Comparison of ENCODE assay signal across 26 mouse cellular contexts in the genomic region with DNA sequence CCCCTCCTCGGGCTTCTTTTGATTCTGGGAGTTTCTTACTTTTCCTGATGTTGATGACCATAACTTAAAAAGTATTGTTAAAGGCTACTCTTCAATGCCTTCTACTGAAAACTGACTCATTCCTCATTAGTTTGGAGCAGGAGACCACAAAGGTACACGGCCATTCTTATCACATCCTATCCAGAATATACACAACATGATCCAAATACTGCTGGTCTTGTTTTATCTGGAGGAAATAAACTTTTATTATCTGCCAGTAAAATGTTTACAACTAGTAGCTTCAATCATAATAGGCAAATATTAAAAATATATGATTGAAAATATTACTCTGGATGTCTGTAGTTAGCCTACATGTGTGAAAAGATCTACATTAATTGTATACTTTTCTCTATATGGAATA. TPM values are rescaled to one million over a fixed set of nuclear protein-coding genes. Genes with fewer than 3 reads are reported as not detected.
"Had no signal": no experiment of that assay in that cellular context is flagged by ENCODE, and none has a peak within 500 bp of the region (broad histone marks: within the 10 kb centered on the region; RNA-seq: fewer than 3 reads in every experiment).

No protein-coding gene starts in this region.

- DNase-seq: cerebellum, adult 9-10 months; cerebellum, adult 9-11 months; cerebellum, postnatal 10 days; cerebellum, postnatal 14 days; cerebellum, postnatal 25 days; cerebellum, postnatal 36 days; embryo, embryonic 11 days; forebrain, postnatal 0 days; gastrocnemius, adult 2 months; gastrocnemius, postnatal 10 days; gastrocnemius, postnatal 14 days; gastrocnemius, postnatal 25 days; gastrocnemius, postnatal 36 days; heart, adult 18-20 months; heart, adult 2 months had no signal

- H3K4me3 ChIP-seq: embryonic facial prominence, embryonic 10.5 days; embryonic facial prominence, embryonic 12.5 days; embryonic facial prominence, embryonic 13.5 days; embryonic facial prominence, embryonic 15.5 days; erythroblast, embryonic 14.5 days; forebrain, embryonic 10.5 days; forebrain, embryonic 12.5 days; forebrain, embryonic 13.5 days; forebrain, embryonic 15.5 days; gastrocnemius, adult 2 months; heart, adult 2 months had no signal

- H3K36me3 ChIP-seq: embryonic facial prominence, embryonic 10.5 days; embryonic facial prominence, embryonic 12.5 days; embryonic facial prominence, embryonic 13.5 days; embryonic facial prominence, embryonic 15.5 days; forebrain, embryonic 12.5 days; forebrain, embryonic 15.5 days had no signal

- H3K27me3 ChIP-seq: embryonic facial prominence, embryonic 12.5 days; embryonic facial prominence, embryonic 13.5 days; embryonic facial prominence, embryonic 15.5 days; forebrain, embryonic 12.5 days; forebrain, embryonic 13.5 days; forebrain, embryonic 15.5 days had no signal

- H3K4me1 ChIP-seq: embryonic facial prominence, embryonic 12.5 days; embryonic facial prominence, embryonic 15.5 days; forebrain, embryonic 10.5 days; forebrain, embryonic 12.5 days; forebrain, embryonic 13.5 days had no signal

- H3K9ac ChIP-seq: embryonic facial prominence, embryonic 12.5 days; embryonic facial prominence, embryonic 13.5 days; embryonic facial prominence, embryonic 15.5 days; forebrain, embryonic 12.5 days; forebrain, embryonic 13.5 days; forebrain, embryonic 15.5 days; forebrain, postnatal 0 days had no signal

- H3K9me3 ChIP-seq: embryonic facial prominence, embryonic 10.5 days; embryonic facial prominence, embryonic 12.5 days; embryonic facial prominence, embryonic 13.5 days; embryonic facial prominence, embryonic 15.5 days; forebrain, embryonic 10.5 days; forebrain, embryonic 12.5 days; forebrain, embryonic 13.5 days; forebrain, embryonic 15.5 days had no signal

- H3K27ac ChIP-seq: embryonic facial prominence, embryonic 10.5 days; embryonic facial prominence, embryonic 12.5 days; embryonic facial prominence, embryonic 13.5 days; embryonic facial prominence, embryonic 15.5 days; forebrain, embryonic 10.5 days; forebrain, embryonic 12.5 days; forebrain, embryonic 13.5 days; forebrain, embryonic 15.5 days; gastrocnemius, adult 2 months; heart, adult 2 months had no signal

RNA-seq across cellular contexts. Expression of a gene that starts 46.8 kb away (rescaled TPM):
- total RNA-seq: common myeloid progenitor, adult 5-6 weeks; granulocyte monocyte progenitor cell, adult 5-6 weeks had no signal
- polyA plus RNA-seq: erythroblast, embryonic 14.5 days had no signal
